Mouse (Mus musculus): Measurements from ENCODE around the gene Cytip. TPM values are rescaled to one million over a fixed set of nuclear protein-coding genes. Genes with fewer than 3 reads are reported as not detected.
A peak's percentile ranks its signal among the peaks of the same experiment; 100 is the strongest.

Cytip gene
- polyA plus RNA-seq (2014; fragmentation: Nextera tagmentation; extraction: Ambion mirVana), result 0.11 and 0.20 TPM in 2 replicates

GRCm38 (mm10) chr2:58195346-58195745 is at the start of gene Cytip:
Gene Cytip (minus strand): TSS chr2:58195532.
- ATAC-seq (ENCODE audit: low FRiP score) (no peak), DNase-seq (ENCODE audit: low spot score) (no peak)
- WGBS, result 86% methylated on average over 4 of the region's 4 CpGs
- H3K27me3 ChIP-seq (ENCODE audit: control insufficient read depth, insufficient read depth, low read length), result no peaks in the 10 kb centered on the region
- no peak within 1 kb of the TSS for H3K4me3 ChIP-seq (ENCODE audit: low read depth, low read length)
- no peak within 1 kb of the TSS for H3K4me2 ChIP-seq (replicated peaks; ENCODE audit: low read depth, low read length)
- no peak within 1 kb of the TSS for H3K27ac ChIP-seq (ENCODE audit: low read depth, low read length)
- H3K4me1 ChIP-seq (replicated peaks; ENCODE audit: control insufficient read depth, insufficient read depth, low read length), result no peaks in the 10 kb centered on the region
- H3K36me3 ChIP-seq (ENCODE audit: control insufficient read depth, insufficient read depth, low read length), result no peaks in the 10 kb centered on the region
- no peak within 1 kb of the TSS for H3K9ac ChIP-seq (ENCODE audit: low read depth, low read length)
- no peaks in the 10 kb centered on the region for H3K9me3 ChIP-seq (ENCODE audit: control insufficient read depth, low read length)

DNA sequence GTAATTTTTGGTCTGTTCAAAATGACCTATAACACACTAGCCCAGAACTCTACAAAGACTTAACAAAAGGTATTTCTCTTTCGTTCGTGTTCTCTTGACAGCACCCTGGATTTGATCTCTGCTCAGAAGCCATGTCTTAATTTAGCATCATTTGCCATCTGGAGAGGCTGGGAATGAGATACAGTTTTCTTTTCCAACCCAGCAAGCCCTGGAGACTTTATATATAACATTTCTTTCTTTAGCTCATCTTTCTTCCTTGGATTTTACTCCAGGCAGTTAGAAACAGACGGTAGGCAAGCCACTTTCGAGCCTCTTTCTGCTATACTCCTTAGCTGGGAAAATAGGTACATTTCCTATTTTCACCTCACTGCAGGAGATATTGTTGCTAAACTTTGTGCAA is 45.3 kb upstream of the Cytip start:
- Histone ChIP-seq H3K4me2 (replicated peaks; ENCODE audit: low read depth, low read length) (no peak overlapping the region), H3K27me3 (ENCODE audit: control insufficient read depth, insufficient read depth, low read length) (no peaks in the 10 kb centered on the region), H3K9ac (ENCODE audit: low read depth, low read length) (no peak overlapping the region), H3K27ac (ENCODE audit: low read depth, low read length) (no peak overlapping the region), H3K4me3 (ENCODE audit: low read depth, low read length) (no peak overlapping the region), H3K4me1 (replicated peaks; ENCODE audit: control insufficient read depth, insufficient read depth, low read length) (no peaks in the 10 kb centered on the region), H3K36me3 (ENCODE audit: control insufficient read depth, insufficient read depth, low read length) (no peaks in the 10 kb centered on the region), H3K9me3 (ENCODE audit: control insufficient read depth, low read length) (no peaks in the 10 kb centered on the region)
- 86% methylated on average over 4 of the region's 4 CpGs for WGBS
- no peak for ATAC-seq (ENCODE audit: low FRiP score)
- DNase-seq (ENCODE audit: low spot score), result no peak

DNA sequence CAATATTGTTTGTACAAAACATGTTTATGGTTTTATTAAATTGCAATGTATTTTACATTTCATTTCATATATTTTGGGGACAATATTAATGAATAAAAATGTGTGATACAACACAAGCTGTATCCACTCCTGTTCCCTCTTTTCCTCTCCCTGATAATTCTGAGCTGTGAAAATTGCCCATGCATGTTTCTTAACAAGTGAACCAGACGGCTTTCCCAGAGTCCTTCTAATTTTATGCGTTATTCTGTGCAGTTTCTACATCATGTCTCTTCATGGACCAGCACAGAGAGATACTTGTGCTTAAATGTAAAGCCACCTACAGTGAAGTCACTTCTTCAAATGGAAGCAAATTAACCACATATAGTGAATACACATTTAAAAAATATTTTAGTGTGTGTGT is 42.2 kb upstream of the Cytip start:
- DNase-seq (ENCODE audit: low spot score), result no peak
- 79% methylated on average over 2 of the region's 2 CpGs for WGBS
- H3K27ac ChIP-seq (ENCODE audit: low read depth, low read length), result no peak overlapping the region
- no peak overlapping the region for H3K4me3 ChIP-seq (ENCODE audit: low read depth, low read length)
- no peak overlapping the region for H3K4me2 ChIP-seq (replicated peaks; ENCODE audit: low read depth, low read length)
- no peak for ATAC-seq (ENCODE audit: low FRiP score)
- no peaks in the 10 kb centered on the region for H3K9me3 ChIP-seq (ENCODE audit: control insufficient read depth, low read length)
- no peak overlapping the region for H3K9ac ChIP-seq (ENCODE audit: low read depth, low read length)
- no peaks in the 10 kb centered on the region for H3K36me3 ChIP-seq (ENCODE audit: control insufficient read depth, insufficient read depth, low read length)
- no peaks in the 10 kb centered on the region for H3K4me1 ChIP-seq (replicated peaks; ENCODE audit: control insufficient read depth, insufficient read depth, low read length)
- H3K27me3 ChIP-seq (ENCODE audit: control insufficient read depth, insufficient read depth, low read length), result no peaks in the 10 kb centered on the region

- H3K36me3 ChIP-seq (ENCODE audit: control insufficient read depth, insufficient read depth, low read length), result no peaks in the 10 kb centered on the region
- no peaks in the 10 kb centered on the region for H3K4me1 ChIP-seq (replicated peaks; ENCODE audit: control insufficient read depth, insufficient read depth, low read length)
- no peaks in the 10 kb centered on the region for H3K9me3 ChIP-seq (ENCODE audit: control insufficient read depth, low read length)
- no peak overlapping the region for H3K4me2 ChIP-seq (replicated peaks; ENCODE audit: low read depth, low read length)
- H3K4me3 ChIP-seq (ENCODE audit: low read depth, low read length), result no peak overlapping the region
- WGBS, result 77% methylated on average over 6 of the region's 6 CpGs
- H3K27me3 ChIP-seq (ENCODE audit: control insufficient read depth, insufficient read depth, low read length), result no peaks in the 10 kb centered on the region
- DNase-seq (ENCODE audit: low spot score) (peak; percentile 61), ATAC-seq (ENCODE audit: low FRiP score) (peak; percentile 71)
- H3K9ac ChIP-seq (ENCODE audit: low read depth, low read length), result no peak overlapping the region
- H3K27ac ChIP-seq (ENCODE audit: low read depth, low read length), result no peak overlapping the region
Observed at GRCm38 (mm10) chr2:58199442-58199841, 4.1 kb upstream of the Cytip start.

- H3K9me3 ChIP-seq (ENCODE audit: control insufficient read depth, low read length), result no peaks in the 10 kb centered on the region
- 85% methylated on average over 1 of the region's 1 CpGs for WGBS
Observed at GRCm38 (mm10) chr2:58196880-58197279, 1.5 kb upstream of the Cytip start.

DNA sequence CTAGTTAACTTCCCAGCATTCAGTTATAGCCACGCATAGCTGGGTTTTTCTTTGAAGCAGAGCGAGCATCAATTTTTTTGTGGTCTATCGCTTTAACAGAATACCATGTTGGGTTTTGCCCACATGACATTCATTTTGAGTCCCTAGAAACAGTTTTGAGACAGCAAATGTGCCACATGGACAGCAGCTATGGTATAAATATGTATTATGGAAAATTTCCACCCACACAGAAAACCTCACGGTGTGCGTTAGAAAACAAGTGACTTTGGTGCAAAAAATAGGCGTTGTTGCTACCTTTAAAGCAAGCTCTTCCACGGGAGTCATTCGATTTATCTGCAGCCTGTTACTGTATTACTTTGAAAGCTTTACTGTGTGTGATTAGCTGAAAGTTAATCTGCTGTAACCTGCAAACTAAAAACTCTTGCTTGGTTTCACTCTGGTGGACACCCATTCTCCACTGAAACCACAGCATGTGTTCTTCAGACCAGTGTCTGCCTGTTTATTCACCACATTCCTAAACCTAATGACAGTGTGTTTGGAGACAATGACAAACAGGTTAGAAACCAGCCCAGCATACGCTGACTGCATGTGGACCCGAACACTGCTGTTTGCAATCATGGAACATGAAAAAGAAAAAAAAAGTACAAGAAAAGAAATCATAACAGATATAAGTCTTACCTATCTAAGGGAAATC is 763 bp downstream of the Cytip start:
- ATAC-seq (ENCODE audit: low FRiP score) (no peak), DNase-seq (ENCODE audit: low spot score) (no peak)
- H3K4me1 ChIP-seq (replicated peaks; ENCODE audit: control insufficient read depth, insufficient read depth, low read length), result no peaks in the 10 kb centered on the region
- no peaks in the 10 kb centered on the region for H3K27me3 ChIP-seq (ENCODE audit: control insufficient read depth, insufficient read depth, low read length)
- H3K27ac ChIP-seq (ENCODE audit: low read depth, low read length), result no peak overlapping the region
- 86% methylated on average over 10 of the region's 10 CpGs for WGBS
- no peak overlapping the region for H3K4me3 ChIP-seq (ENCODE audit: low read depth, low read length)
- H3K9me3 ChIP-seq (ENCODE audit: control insufficient read depth, low read length), result no peaks in the 10 kb centered on the region
- H3K36me3 ChIP-seq (ENCODE audit: control insufficient read depth, insufficient read depth, low read length), result no peaks in the 10 kb centered on the region
- H3K4me2 ChIP-seq (replicated peaks; ENCODE audit: low read depth, low read length), result no peak overlapping the region
- no peak overlapping the region for H3K9ac ChIP-seq (ENCODE audit: low read depth, low read length)

More at GRCm38 (mm10) chr2:58196880-58197279, 1.5 kb upstream of the Cytip start:
- H3K4me2 ChIP-seq (replicated peaks; ENCODE audit: low read depth, low read length), result no peak overlapping the region
- no peak overlapping the region for H3K9ac ChIP-seq (ENCODE audit: low read depth, low read length)
- no peaks in the 10 kb centered on the region for H3K27me3 ChIP-seq (ENCODE audit: control insufficient read depth, insufficient read depth, low read length)
- ATAC-seq (ENCODE audit: low FRiP score), result no peak
- H3K4me3 ChIP-seq (ENCODE audit: low read depth, low read length), result no peak overlapping the region
- H3K36me3 ChIP-seq (ENCODE audit: control insufficient read depth, insufficient read depth, low read length), result no peaks in the 10 kb centered on the region
- DNase-seq (ENCODE audit: low spot score), result no peak
- no peaks in the 10 kb centered on the region for H3K4me1 ChIP-seq (replicated peaks; ENCODE audit: control insufficient read depth, insufficient read depth, low read length)
- no peak overlapping the region for H3K27ac ChIP-seq (ENCODE audit: low read depth, low read length)

- ATAC-seq (ENCODE audit: low FRiP score), result peak; percentile 17; the same call in 1 of the 2 replicates
- 94% methylated on average over 5 of the region's 5 CpGs for WGBS
- H3K4me2 ChIP-seq (replicated peaks; ENCODE audit: low read depth, low read length), result no peak overlapping the region
Observed at GRCm38 (mm10) chr2:58192160-58192559, 3.2 kb downstream of the Cytip start.

DNA sequence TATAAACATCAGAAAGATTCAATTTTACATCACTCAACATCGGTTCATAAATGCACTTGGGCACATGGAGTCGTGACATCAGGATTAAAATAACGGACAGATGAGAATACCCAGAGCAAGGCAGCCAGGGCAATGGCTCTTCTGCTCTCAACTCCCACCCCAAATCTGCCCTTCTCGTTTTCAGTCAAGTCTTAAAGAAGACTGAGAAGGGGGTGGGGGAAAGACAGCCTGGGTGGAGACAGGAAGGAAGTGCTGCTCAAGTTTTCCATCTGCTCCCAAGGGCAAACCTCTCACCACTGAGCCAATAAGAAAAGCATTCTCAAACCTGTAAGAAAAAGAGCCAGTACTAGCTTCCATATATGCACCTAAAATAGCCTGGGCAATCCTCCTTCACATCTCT is 5.8 kb downstream of the Cytip start:
- DNase-seq (ENCODE audit: low spot score) (no peak), ATAC-seq (ENCODE audit: low FRiP score) (no peak)
- no peak overlapping the region for H3K27ac ChIP-seq (ENCODE audit: low read depth, low read length)
- H3K4me1 ChIP-seq (replicated peaks; ENCODE audit: control insufficient read depth, insufficient read depth, low read length), result no peaks in the 10 kb centered on the region
- H3K9me3 ChIP-seq (ENCODE audit: control insufficient read depth, low read length), result no peaks in the 10 kb centered on the region
- WGBS, result 77% methylated on average over 4 of the region's 4 CpGs
- no peak overlapping the region for H3K4me3 ChIP-seq (ENCODE audit: low read depth, low read length)
- no peaks in the 10 kb centered on the region for H3K36me3 ChIP-seq (ENCODE audit: control insufficient read depth, insufficient read depth, low read length)
- no peak overlapping the region for H3K9ac ChIP-seq (ENCODE audit: low read depth, low read length)
- no peaks in the 10 kb centered on the region for H3K27me3 ChIP-seq (ENCODE audit: control insufficient read depth, insufficient read depth, low read length)
- H3K4me2 ChIP-seq (replicated peaks; ENCODE audit: low read depth, low read length), result no peak overlapping the region

More at GRCm38 (mm10) chr2:58192160-58192559, 3.2 kb downstream of the Cytip start:
- H3K27me3 ChIP-seq (ENCODE audit: control insufficient read depth, insufficient read depth, low read length), result no peaks in the 10 kb centered on the region
- H3K36me3 ChIP-seq (ENCODE audit: control insufficient read depth, insufficient read depth, low read length), result no peaks in the 10 kb centered on the region
- H3K9ac ChIP-seq (ENCODE audit: low read depth, low read length), result no peak overlapping the region
- H3K27ac ChIP-seq (ENCODE audit: low read depth, low read length), result no peak overlapping the region
- H3K9me3 ChIP-seq (ENCODE audit: control insufficient read depth, low read length), result no peaks in the 10 kb centered on the region
- no peak overlapping the region for H3K4me3 ChIP-seq (ENCODE audit: low read depth, low read length)
- no peak for DNase-seq (ENCODE audit: low spot score)
- H3K4me1 ChIP-seq (replicated peaks; ENCODE audit: control insufficient read depth, insufficient read depth, low read length), result no peaks in the 10 kb centered on the region

DNA sequence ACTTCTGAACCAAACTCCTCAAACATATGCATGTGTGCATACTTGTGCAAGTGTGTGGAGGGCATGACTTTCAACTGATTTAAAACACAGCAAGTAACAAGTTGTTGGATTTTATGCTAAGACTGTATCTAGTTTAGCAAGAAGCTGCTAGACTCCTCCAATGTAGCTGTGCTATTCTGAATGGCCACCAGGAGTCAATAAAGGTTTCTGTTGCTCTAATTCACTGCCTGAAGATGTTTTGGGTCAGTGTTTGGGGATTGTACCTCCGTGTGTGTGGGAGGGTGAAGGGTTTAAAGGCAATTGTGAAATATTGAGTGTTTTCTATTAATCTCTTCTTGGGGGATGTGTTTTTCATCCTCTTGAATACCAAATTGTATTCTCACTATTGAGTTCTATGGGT is 6.4 kb downstream of the Cytip start:
- no peak overlapping the region for H3K9ac ChIP-seq (ENCODE audit: low read depth, low read length)
- no peaks in the 10 kb centered on the region for H3K4me1 ChIP-seq (replicated peaks; ENCODE audit: control insufficient read depth, insufficient read depth, low read length)
- H3K36me3 ChIP-seq (ENCODE audit: control insufficient read depth, insufficient read depth, low read length), result no peaks in the 10 kb centered on the region
- H3K4me3 ChIP-seq (ENCODE audit: low read depth, low read length), result no peak overlapping the region
- no peak overlapping the region for H3K27ac ChIP-seq (ENCODE audit: low read depth, low read length)
- no peak overlapping the region for H3K4me2 ChIP-seq (replicated peaks; ENCODE audit: low read depth, low read length)
- DNase-seq (ENCODE audit: low spot score) (no peak), ATAC-seq (ENCODE audit: low FRiP score) (no peak)
- no peaks in the 10 kb centered on the region for H3K27me3 ChIP-seq (ENCODE audit: control insufficient read depth, insufficient read depth, low read length)
- no peaks in the 10 kb centered on the region for H3K9me3 ChIP-seq (ENCODE audit: control insufficient read depth, low read length)
- 44% methylated on average over 1 of the region's 1 CpGs for WGBS

Measured in hindbrain, embryonic 11.5 days (tissue).